Mouse (Mus musculus): ENCODE results near the gene Gsc2.
A peak's percentile ranks its signal among the peaks of the same experiment; 100 is the strongest.
"Not testable (repeated sequence)": the region's sequence is repeated elsewhere in the genome, so short reads cannot be mapped to it uniquely, and the experiment has no call there.

Gsc2 gene

DNA sequence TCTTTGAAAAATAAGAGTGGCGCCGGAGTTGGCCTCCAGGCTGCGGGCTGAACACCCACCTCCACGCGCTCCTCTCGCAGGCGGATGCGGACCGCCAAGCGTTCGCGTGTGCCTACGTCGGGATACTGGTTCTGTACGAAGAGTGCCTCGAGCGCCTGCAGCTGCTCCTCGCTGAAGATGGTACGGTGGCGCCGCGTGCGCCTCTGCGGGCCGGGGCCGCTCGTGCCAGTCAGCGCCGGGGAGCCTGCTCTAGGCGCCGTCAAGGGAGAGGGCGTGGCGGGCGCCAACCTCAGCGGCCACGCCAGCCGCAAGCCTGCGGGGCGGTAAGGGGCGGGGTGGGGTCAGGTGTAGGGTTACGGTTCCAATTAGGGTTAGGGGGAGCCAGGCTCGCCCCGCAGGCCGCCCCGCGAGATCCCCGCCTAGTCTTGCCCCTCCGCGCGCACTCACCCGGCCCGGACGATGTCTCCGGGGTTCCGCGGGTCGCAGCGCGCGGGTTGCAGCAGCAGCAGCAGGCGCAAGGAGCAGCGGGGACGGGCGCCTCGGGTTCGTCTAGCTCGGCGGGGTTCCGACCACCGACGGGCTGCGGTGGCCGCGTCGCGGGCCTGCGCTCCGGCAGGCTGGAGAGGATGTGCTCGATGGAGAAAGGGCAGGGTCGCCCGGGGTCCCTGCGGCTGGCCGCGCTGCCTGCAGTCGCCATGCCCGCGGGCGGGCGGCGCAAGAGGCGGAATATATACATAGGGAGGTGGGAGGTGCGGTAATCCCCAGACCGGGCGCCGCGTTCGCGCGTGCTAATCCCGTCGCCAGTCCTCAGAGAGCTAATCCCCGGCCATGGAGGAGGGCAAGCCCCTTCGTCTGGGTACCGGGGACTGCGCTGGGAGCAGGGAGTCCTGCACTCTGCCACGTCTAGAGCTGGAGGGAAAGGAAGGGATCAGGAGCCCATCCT is at the start of gene Gsc2:
TSS of gene Gsc2 (minus strand) at position 753 of the 943 bp plus-strand sequence.
- DNase-seq (ENCODE audit: low spot score) = peak; percentile 44

DNA sequence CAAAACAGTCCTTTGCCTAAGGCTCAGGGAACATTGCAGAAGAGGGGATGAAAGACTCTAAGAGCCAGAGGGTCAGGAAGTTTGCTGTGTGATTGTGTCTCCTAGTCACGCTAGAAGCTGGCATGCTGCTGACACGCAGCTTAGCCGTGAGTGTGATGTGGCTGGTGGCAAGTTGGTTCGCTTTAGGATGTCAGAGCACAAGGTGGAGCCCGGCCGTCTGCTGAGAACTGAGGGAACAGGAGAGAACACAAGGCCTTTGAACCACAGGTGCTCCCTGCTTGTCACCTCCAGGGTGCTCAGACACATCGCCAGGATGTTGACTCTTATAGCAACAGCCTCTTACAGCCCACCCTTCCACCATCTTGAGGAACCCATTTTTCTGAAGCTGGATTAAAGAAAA is 47.2 kb upstream of the Gsc2 start:
- DNase-seq (ENCODE audit: low spot score) = no peak

DNA sequence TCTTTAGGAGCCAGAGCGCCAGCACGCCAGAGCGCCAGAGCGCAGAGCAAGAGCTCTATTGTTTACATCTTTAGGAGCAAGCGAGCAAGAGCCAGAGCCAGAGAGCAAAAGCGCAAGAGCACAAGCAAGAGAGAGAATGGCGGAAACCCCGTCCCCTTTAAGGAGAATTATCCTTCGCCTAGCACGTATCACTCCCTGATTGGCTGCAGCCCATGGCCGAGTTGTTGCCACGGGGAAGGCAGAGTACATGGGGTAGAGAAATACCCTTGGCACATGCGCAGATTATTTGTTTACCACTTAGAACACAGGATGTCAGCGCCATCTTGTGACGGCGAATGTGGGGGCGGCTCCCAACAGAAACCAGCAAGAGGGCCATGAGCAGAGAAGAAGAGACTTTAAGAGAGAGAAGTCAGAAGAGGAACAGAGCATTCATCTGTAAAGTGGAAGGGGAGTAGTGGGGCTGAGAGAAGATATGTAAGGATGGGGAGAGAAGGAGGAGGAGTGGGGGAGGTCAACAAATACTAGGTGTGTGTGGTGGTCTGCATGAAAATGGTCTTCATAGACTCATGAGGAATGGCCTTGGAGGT is 41.3 kb upstream of the Gsc2 start:
- DNase-seq (ENCODE audit: low spot score) = not testable (repeated sequence)

DNA sequence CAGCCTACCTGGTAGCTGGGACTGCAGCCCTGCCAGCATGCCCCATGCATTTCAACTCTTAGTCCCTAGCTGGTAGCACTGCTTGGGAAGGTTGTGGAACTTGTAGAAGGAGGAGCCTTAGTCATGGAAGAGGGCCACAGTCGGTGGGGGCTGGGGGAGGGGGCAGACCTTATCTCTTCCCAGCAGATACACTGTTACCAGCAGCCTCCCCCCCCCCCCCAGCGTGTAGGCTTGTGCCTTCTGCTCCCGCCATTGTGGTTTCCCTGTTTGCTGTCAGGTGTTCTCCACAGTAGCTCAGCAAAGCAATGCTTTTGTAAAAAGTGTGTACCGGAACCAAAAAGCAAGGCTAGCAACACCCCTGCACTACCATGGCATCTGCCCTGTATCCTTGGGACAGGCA is 36.8 kb upstream of the Gsc2 start:
- no peak for DNase-seq (ENCODE audit: low spot score)

DNA sequence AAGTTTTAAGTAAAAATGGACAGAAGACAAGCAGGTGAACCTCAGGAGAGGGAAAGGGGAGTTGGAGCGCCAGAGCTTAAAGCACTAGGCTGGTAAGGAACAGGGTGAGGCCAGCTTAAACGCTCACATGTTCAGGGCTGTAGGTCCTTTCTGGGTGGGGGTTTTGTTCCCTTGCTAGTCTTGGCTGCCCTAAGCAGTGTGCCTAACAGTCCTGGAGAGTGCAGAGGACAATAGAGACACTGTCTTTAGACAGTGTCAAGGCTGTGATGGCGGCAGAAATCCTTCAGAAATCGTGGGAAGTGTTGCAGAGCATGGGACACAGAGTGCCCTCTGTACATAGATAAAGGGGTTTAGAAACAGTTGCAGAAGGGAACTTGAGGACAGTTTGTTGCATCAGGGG is 35.2 kb upstream of the Gsc2 start:
- no peak for DNase-seq (ENCODE audit: low spot score)

DNA sequence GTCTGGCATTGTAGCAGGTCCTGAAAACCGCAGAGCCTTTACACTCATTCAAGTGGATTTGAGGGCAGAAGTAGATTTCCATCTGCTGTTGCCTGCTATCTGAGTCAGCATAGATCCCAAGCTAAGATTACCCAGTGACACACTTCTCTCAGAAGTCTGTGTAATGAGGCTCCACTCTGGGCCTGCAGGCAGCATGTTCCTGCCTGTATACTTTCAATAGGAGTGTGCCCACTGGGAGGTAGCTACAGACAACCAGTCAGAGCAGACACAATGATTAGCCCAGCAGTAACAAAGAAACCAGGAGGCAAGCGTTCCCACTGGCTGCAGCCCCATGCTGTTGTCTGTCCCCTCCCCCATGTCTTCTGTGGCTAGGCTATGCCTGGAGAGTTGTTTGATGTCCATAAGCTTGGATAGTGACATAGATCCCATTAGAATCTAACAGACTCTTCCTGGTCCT is 34.6 kb upstream of the Gsc2 start:
- peak; percentile 59 for DNase-seq (ENCODE audit: low spot score)

DNA sequence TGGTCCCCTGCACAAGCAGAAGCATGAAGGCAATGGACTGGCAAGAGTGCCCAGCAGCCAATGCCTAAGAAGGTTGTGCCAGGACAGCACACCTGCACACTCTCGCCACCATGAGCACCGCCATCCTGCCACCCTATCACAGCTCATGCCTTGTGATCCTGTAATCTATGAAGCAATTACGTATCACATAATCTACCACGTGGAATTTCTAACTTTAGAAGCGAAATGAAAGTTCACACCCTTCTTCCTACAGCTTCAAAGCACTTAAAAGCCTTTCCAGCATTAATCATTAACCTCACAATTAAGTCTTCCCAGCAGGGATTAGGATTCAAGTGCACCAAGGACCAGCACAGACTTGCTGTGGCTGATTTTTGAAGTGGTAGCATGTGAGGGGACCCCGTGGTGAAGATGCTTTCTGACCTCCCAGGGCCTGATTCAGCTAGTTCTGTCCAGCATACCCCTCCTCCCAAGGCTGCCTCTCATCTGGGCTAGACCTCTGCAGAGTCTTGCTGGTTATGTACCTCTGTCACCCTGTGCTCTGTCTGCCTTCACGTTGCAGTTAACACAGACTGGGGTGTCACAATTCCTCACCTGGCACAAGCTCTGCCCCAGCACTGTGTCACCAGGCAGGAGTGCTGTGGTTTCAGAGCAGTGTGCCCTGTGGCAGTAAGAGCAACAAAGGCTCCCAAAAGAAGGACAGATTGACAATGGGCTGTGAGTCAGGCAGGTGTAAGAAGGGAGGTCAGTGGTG is 30.4 kb upstream of the Gsc2 start:
- no peak for DNase-seq (ENCODE audit: low spot score)

DNA sequence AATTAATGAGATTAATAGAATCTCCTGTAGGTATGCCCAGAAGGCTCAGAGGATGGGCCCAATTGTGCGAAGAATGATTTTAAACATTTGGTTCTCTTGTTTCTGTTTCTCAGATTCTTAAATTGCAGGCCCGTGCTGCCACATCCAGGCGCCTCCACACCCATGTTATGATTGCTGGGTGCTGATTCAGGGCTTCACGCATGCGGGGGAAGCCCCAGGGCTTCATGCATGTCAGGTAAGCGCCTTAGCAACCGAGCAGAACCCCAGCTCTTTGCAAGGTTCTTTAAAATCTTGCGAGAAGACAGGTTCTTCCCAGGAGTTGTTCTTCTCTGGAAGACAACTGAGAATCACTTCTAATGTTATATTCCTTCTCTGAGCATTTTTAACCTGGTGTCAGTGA is 28.6 kb upstream of the Gsc2 start:
- no peak for DNase-seq (ENCODE audit: low spot score)

DNA sequence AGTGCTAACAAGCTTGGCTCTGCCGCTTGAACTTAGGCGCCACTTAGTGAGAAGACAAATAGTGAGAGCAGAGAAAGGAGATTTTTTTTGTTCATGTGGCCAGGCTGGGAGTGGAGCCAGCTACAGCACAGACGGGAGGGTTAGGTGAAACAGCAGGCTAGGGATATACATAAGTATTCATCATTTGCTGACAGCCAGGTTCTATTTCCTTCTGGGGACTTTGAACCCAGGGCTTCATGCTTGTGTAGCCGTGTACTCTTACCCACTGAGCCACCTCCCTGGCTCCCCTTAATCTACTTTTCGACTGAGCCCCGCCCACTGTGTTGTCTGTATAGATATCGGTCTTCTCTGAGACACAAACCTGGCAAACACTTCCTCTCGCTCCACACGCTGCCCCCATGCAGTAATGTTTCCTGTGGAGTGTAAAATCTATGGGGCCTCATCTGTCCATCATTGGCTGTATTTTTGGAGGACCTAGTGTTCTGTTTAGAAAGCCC is 24.4 kb upstream of the Gsc2 start:
- DNase-seq (ENCODE audit: low spot score) = no peak

DNA sequence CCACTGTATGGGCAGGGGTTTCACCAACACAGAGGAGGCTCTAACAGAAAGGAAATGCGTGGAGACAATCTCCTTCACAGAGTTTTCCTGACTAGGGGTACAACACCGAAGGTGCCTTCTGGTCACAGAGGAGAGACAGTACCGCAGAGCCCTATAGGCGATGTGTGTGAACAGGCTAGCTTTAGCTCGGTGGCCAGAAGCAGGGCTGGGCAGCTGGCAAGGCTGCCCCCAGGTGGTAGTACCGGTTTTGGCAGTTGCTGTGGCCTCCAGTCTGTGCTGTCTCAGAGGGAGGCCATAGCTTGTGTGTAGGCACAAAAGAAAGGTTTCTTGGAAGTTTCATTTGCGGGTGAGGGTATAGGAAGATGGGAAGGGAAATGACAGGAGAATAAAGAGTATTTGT is 24.0 kb upstream of the Gsc2 start:
- peak; percentile 79 for DNase-seq (ENCODE audit: low spot score)

DNA sequence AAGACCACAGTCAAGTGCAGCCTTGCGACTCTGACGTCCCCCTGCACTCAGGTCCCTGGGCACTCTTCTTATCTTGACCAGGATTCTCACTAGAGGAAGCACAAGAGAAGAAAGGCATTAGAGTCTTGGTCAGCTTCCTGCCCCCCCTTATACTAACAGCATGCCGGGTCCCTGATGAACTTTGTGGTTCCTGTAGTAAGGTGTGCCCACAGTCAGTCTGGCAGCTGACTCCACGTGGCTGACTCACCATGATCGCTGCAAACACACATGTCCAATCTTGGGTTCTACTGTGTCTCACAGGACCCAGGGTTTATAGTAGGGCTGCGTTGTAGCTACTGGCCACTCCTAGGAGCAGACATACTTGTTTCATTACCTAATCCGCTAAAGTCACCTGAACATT is 23.3 kb upstream of the Gsc2 start:
- no peak for DNase-seq (ENCODE audit: low spot score)

DNA sequence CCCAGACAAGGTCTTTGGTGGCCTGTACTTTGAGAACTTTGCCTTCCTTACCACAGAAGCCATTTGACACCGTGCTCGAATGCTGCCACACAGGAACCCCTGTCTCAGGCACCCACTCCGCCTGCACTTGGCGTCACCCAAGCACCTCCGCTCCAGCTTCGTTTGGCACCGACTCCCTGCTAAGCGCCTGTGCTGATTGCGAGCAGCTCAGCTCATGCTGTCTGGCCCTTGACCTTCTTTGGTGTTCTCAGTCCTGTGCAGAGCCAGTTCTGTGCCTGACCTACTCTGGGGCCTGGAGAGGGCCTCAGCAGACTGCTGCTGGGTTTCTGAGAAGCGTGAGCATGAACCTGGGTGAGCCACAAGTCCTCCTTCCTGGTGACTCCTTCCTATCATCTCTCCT is 21.9 kb upstream of the Gsc2 start:
- no peak for DNase-seq (ENCODE audit: low spot score)

DNA sequence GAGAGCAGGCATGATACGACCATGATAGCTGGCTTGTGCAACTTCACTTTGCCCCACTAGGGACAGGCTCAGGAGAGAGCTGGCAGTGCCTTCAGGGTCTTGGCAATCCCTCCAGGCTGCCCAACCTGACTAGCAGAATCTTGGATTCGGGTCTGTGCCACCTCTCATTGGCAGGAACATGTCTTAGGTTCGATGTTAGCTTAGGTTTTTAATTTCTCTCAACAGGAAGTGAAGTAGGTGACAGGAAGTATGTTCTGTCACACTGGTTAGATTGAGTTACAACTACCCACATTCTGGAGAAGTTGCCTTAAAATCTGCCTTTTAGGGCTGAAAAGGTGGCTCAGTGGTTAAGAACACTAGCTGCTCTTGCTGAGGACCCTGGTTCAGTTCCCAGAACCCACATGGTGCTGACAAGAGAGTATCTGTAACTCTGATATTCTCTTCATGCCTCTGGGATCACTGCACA is 19.6 kb upstream of the Gsc2 start:
- no peak for DNase-seq (ENCODE audit: low spot score)

DNA sequence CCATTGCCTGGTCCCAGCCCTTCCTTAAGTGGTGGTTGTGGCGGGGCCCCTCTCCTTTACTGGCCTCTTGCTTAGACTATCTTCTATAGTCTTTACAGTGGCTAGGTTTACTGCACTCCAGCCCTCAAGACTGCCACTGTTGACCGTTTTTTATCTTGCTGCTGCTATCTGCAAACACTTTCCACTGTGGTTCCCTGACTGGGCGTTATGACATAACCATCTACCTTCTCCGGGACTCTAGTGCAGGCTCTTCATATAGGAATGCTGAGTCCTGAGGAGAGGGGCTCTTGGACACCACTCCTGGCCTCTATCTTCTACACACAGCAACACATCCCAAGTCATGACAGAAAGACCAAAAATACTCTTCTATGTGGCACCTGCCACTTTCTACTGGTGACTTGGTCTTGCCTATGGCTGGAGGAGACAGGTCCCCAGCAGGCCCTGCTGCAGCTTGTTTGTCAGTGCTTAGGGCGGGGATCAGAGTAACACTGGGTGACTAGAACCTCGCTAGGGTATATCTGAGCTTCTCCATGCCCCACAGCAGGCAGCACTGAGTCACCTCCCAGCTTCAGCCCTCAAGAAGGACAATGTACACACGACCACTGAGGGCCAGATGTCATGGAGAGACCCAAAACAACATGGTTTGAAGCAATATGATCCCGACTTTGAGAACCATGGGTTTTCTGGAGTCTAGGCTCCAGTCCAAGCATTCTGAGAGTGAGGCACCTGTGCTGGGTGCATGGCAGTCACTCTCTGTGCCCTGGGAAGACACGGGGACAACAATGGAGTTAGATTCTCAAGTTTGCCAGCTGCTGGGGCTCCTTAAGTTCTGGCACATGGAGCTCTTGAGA is 19.0 kb upstream of the Gsc2 start:
- DNase-seq (ENCODE audit: low spot score) = no peak

DNA sequence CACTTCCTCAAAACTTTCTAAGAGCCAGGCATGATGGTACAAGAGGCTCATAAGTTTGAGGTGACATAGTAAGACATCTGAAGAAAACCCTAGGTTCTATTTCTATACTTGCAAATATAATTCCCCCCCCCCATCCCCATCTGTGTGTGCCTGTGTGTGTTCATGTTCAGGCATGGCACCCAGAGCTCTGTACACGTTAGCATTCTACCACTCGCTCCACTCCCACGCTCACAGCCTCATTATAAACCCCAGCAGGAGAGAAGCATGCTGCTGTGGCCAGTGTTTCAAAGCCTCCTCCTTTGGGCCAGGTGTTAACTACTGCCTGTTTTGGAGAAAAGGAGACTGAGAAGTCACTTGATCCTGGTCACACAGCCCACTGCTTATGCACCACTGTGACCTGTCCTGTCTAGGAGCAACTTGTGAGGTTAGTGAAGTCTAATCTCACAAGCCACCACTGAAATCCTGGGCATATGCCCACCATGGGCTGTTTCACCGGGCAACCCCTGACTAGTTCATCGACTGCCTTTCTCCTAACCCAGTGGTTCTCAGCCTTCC is 17.1 kb upstream of the Gsc2 start:
- DNase-seq (ENCODE audit: low spot score) = no peak

DNA sequence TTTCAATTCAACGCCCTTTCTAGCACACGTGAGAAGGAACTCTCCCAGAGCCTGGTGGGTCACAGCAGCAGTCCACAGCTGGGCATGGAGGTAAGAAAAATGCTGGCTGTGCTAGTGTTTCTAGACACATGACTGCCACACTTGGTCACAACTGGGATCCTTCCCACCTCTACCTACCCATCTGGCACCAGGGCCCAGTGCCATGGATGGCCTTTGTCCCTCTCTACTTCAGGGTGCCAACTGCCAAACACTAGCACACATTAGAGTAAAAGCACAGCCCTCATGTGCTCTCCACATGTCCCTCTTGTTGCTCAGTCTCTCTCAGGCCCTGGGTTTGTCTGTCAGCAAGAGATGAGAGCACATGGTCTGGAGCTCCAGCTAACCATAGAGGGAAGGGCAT is 14.8 kb upstream of the Gsc2 start:
- DNase-seq (ENCODE audit: low spot score) = no peak

DNA sequence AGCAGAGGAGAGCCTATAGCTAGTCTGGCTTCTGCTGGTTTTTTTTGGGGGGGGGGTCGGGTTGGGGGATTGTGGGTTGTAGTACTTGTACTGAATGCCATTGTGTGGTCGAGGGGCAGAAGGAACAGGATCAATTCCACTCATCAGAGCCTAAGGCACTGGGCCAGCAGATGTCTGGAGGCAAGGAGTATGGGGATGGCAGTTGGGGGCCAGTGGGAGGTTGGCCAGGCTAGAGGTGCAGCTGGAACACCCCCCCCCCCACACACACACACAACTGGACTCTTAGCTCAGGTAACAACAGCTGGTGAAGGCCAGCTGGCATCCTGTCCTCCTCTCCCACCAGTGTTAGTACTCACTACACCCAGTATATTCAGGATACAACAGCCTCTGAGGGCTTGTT is 14.4 kb upstream of the Gsc2 start:
- DNase-seq (ENCODE audit: low spot score) = no peak

DNA sequence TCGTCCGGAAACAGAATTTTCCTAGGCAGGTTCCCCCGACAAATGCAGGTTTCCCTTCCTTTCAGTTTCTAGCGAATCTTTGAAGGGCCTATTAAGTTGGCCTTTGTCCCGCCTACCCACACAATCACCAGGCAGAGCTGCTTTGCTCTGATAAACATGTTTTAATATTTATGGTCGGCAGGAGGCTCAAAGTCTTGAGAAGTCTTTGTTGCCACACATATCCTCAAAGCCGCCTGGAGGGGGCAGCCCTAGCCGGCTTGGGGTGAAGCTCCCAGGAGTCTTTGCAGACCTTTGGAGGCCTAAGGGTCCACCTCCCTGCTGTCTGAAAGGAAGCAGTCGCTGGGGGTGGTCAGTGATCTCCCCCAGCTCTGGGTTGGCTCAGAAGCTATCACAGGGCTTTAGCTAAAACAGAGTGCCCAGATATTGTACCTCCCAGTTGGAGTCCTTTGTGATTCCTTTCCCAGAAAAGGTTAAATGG is 13.8 kb upstream of the Gsc2 start:
- DNase-seq (ENCODE audit: low spot score) = peak; percentile 73

DNA sequence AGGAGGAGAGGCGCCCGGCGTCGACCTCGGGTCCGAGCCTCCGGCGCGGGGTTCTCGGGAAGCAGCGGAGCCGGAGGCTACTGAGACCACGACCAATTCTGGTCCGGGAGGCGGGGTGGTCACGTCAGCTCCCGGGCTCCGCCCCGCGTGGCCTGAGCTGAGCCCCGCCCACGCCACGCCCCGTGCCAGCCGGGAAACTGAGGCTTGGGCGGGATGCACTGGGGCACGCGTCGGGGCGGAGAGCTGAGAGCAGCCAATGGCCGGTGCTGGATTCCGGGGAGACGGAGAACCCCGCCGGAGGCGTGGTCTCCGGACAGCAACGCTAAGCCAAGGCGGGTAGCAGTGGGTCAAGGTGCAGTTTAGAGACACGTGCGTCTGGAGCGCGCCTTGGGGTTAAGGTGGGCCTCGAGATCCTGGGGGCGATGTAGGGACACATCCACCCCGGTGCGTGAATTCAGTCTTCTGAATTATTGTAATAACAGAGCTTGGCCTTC is 13.3 kb upstream of the Gsc2 start, which contains the start of gene Slc25a1:
TSS of gene Slc25a1 (minus strand) at position 133 of the 494 bp plus-strand sequence.
- peak; percentile 92 for DNase-seq (ENCODE audit: low spot score)

DNA sequence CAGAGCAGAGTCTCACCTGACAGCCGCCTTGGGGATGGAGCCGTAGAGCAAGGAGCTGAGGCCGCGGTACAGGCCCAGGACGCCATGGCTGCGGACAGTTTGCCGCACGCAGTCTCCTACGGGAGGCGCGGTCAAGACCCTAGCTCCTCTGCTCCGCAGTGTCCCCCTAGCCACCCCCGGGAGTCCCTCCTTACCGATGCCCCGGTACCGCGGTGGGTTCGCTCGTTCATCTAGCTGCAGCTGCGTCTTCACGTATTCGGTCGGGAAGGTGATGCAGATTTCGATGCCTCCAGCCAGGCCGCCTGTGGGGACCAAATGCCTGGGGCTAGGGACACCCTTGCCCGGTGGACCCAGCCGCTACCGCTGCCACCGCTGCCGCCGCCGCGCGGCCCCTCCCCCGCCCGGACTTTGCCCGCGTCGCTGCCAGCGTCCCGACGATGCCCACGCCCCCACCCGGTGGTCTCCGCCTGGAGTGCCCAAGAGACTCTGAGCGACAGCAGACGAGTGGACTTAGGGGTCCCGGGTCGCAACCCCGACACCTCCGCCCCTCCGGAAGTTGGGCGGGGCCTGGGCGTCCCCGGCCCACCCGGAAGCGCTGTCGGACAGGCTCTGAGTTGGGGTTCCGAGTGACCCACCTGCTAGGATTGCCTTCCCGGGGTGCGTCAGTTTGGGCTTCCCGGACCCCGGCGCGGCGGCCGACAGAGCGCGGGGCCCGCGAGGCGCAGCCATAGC is 12.7 kb upstream of the Gsc2 start:
- peak; percentile 50 for DNase-seq (ENCODE audit: low spot score)
